Mouse (Mus musculus): ENCODE measurements around the gene Slc24a2. TPM values are rescaled to one million over a fixed set of nuclear protein-coding genes. Genes with fewer than 3 reads are reported as not detected.

The Slc24a2 gene
- total RNA-seq (2012; rRNA removed) (not detected in 2 replicates), polyA plus RNA-seq (2012; ENCODE audit: insufficient read depth in 1 of 2, insufficient read length in 2 of 2, low read depth in 1 of 2, low replicate concordance in 2 of 2, missing spikeins in 1 of 2) (not detected)

DNA sequence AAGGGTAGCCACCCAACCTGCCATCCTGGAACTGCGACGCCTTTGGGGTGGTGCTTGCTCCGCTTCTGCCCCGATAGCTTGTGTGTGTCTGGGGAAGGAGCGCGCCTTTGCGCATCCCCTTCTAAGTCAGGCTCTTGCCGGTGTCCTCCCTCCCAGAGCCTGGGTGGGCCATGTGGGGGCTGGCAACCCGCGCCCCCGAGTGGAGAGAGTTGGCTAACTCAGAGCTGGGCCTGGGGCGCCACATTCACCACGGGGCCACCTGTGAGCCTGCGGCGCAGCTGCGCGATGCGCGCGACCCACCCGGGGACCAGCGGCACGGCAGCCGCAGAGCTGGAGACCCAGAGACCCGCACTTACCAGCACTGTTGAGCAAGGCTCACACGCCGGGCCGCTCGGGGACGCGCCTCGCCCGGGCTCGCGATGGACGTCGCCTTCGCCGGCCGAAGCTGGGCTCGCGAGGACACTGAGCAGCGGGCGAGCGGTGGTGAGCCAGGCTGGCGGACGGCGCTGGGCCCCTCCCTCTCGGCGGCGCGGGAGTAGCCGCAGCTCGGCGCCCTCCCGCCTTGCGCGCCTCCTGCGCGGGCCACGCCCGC, at the start of gene Slc24a2:
Gene Slc24a2 (minus strand): TSS at position 518 of the 592 bp plus-strand sequence.
- H3K4me1 ChIP-seq (ENCODE audit: control insufficient read depth in 1 of 2, insufficient read depth in 2 of 2, low read length in 2 of 2): no peaks in the 10 kb centered on the region
- no peak within 1 kb of the TSS for H3K4me3 ChIP-seq (ENCODE audit: control insufficient read depth in 1 of 2, insufficient read depth in 1 of 2, low read depth in 2 of 2, low read length in 2 of 2)
- no peaks in the 10 kb centered on the region for H3K36me3 ChIP-seq (ENCODE audit: control insufficient read depth in 1 of 2, insufficient read depth in 2 of 2, low read length in 2 of 2)
- no peak within 1 kb of the TSS for H3K27ac ChIP-seq (ENCODE audit: control insufficient read depth, low read depth, low read length)
- TF ChIP-seq ZKSCAN1 (IDR thresholded peaks at IDR 0.05; ENCODE audit: low read depth, low read length) (no peak), TCF12 (IDR thresholded peaks at IDR 0.05; ENCODE audit: low read depth, low read length) (no peak), RCOR1 (IDR thresholded peaks at IDR 0.05; ENCODE audit: low read depth, low read length) (no peak), GABPA (IDR thresholded peaks at IDR 0.05; ENCODE audit: low read depth, low read length) (no peak), ZNF384 (IDR thresholded peaks at IDR 0.05; ENCODE audit: low read depth, low read length) (no peak), SMC3 (IDR thresholded peaks at IDR 0.05; ENCODE audit: low read depth, low read length) (no peak), RAD21 (IDR thresholded peaks at IDR 0.05; ENCODE audit: low read depth, low read length) (no peak), MXI1 (IDR thresholded peaks at IDR 0.05; ENCODE audit: low read depth, low read length) (no peak), CHD2 (IDR thresholded peaks at IDR 0.05; ENCODE audit: low read length) (no peak), NELFE (IDR thresholded peaks at IDR 0.05; ENCODE audit: low read depth, low read length) (no peak), MAZ (IDR thresholded peaks at IDR 0.05; ENCODE audit: low read depth, low read length) (no peak), ZC3H11A (IDR thresholded peaks at IDR 0.05; ENCODE audit: low read depth, low read length) (no peak), HCFC1 (IDR thresholded peaks at IDR 0.05; ENCODE audit: low read depth, low read length) (no peak)
- H3K27me3 ChIP-seq (ENCODE audit: control insufficient read depth in 1 of 2, insufficient read depth in 2 of 2, low read length in 2 of 2): no peaks in the 10 kb centered on the region
- H3K9ac ChIP-seq (ENCODE audit: control insufficient read depth, low read depth, low read length, poor library complexity, severe bottlenecking): no peak within 1 kb of the TSS
- no peaks in the 10 kb centered on the region for H3K9me3 ChIP-seq (replicated peaks; ENCODE audit: insufficient read depth, low read length)
- no peaks in the 10 kb centered on the region for H3K79me2 ChIP-seq (ENCODE audit: control insufficient read depth, insufficient read depth, low read length, poor library complexity)
- DNase-seq (ENCODE audit: low read depth, low spot score): no peak

GRCm38 (mm10) chr4:87274825-87275224, 44.5 kb upstream of the Slc24a2 start:
- H3K9ac ChIP-seq (ENCODE audit: control insufficient read depth, low read depth, low read length, poor library complexity, severe bottlenecking): no peak overlapping the region
- H3K27me3 ChIP-seq (ENCODE audit: control insufficient read depth in 1 of 2, insufficient read depth in 2 of 2, low read length in 2 of 2): no peaks in the 10 kb centered on the region
- no peaks in the 10 kb centered on the region for H3K79me2 ChIP-seq (ENCODE audit: control insufficient read depth, insufficient read depth, low read length, poor library complexity)
- H3K36me3 ChIP-seq (ENCODE audit: control insufficient read depth in 1 of 2, insufficient read depth in 2 of 2, low read length in 2 of 2): no peaks in the 10 kb centered on the region
- H3K9me3 ChIP-seq (replicated peaks; ENCODE audit: insufficient read depth, low read length): no peaks in the 10 kb centered on the region
- no peaks in the 10 kb centered on the region for H3K4me1 ChIP-seq (ENCODE audit: control insufficient read depth in 1 of 2, insufficient read depth in 2 of 2, low read length in 2 of 2)
- no peak for DNase-seq (ENCODE audit: low read depth, low spot score)
- TF ChIP-seq ZMIZ1 (IDR thresholded peaks at IDR 0.05; ENCODE audit: low read depth, low read length): no peak
- no peak for TF ChIP-seq USF1 (IDR thresholded peaks at IDR 0.05; ENCODE audit: low read depth, low read length)
- TF ChIP-seq RCOR1 (IDR thresholded peaks at IDR 0.05; ENCODE audit: low read depth, low read length): no peak
- no peak for TF ChIP-seq KAT2A (conservative IDR thresholded peaks at IDR 0.05; ENCODE audit: low read depth, low read length)
- no peak overlapping the region for H3K27ac ChIP-seq (ENCODE audit: control insufficient read depth, low read depth, low read length)
- no peak overlapping the region for H3K4me3 ChIP-seq (ENCODE audit: control insufficient read depth in 1 of 2, insufficient read depth in 1 of 2, low read depth in 2 of 2, low read length in 2 of 2)

Data from MEL (cell line).